Comparison of ENCODE assay signal across 8 mouse cellular contexts in genomic region chr8:12672056-12672881, GRCm38 (mm10). TPM values are rescaled to one million over a fixed set of nuclear protein-coding genes. Genes with fewer than 3 reads are reported as not detected.
DNase-seq lines count a peak whose midpoint lies in the region; ATAC-seq and TF ChIP-seq lines count a peak whose summit lies in the region.

Tubgcp3 (minus strand) TSS chr8:12672248.

- H3K27ac ChIP-seq in CH12.LX (ENCODE audit: insufficient read depth, low read depth), result no peak within 1 kb of the TSS
- peak within 1 kb of the TSS; percentile 67 for H3K27ac ChIP-seq in forebrain, embryonic 12.5 days
- peak within 1 kb of the TSS; percentile 49 for H3K27ac ChIP-seq in heart, postnatal 0 days (ENCODE audit: low read depth)
- H3K27ac ChIP-seq in liver, embryonic 16.5 days (ENCODE audit: low read length), result peak within 1 kb of the TSS; percentile 72
- peak within 1 kb of the TSS; percentile 86 for H3K27ac ChIP-seq in neural tube, embryonic 13.5 days (replicated peaks)
- H3K27ac ChIP-seq in testis, adult 2 months (ENCODE audit: control insufficient read depth, insufficient read depth, low read depth, low read length), result peak within 1 kb of the TSS; percentile 88

- WGBS in forebrain, embryonic 12.5 days, result under 1% methylated on average over 65 of the region's 65 CpGs
- WGBS in heart, postnatal 0 days, result under 1% methylated on average over 65 of the region's 65 CpGs
- WGBS in liver, embryonic 16.5 days (ENCODE audit: insufficient replicate concordance), result 3% methylated on average over 64 of the region's 65 CpGs
- WGBS in neural tube, embryonic 13.5 days, result 1% methylated on average over 65 of the region's 65 CpGs

- no peak for TF ChIP-seq RAD21 in CH12.LX (IDR thresholded peaks at IDR 0.05; ENCODE audit: low read depth, low read length)

- DNase-seq in CH12.LX (ENCODE audit: extremely low read depth), result peak; percentile 76
- DNase-seq in c-Kit-positive CD71-positive TER-119-negative erythroid progenitor cells, embryonic 14.5 days (ENCODE audit: low read depth), result peak; percentile 80
- peak; percentile 91 for DNase-seq in heart, postnatal 0 days (ENCODE audit: low spot score)
- peak; percentile 92 to 95 for DNase-seq in kidney, postnatal 4 days

- H3K36me3 ChIP-seq in CH12.LX (replicated peaks in 1 of 2; ENCODE audit: control insufficient read depth in 1 of 2, insufficient read depth in 1 of 2, low read length in 1 of 2), result peaks cover 0 to 23% of the 10 kb centered on the region in 2 experiments
- H3K36me3 ChIP-seq in forebrain, embryonic 12.5 days (replicated peaks), result no peaks in the 10 kb centered on the region
- no peaks in the 10 kb centered on the region for H3K36me3 ChIP-seq in heart, postnatal 0 days (replicated peaks; ENCODE audit: control insufficient read depth, insufficient read depth, low read length)
- no peaks in the 10 kb centered on the region; the same call in 1 of the 2 replicates for H3K36me3 ChIP-seq in liver, embryonic 16.5 days (ENCODE audit: control insufficient read depth, insufficient read depth)
- 0 out of 2 replicates have a peak, but pooled peaks cover 4% of the 10 kb centered on the region for H3K36me3 ChIP-seq in neural tube, embryonic 13.5 days
- H3K36me3 ChIP-seq in testis, adult 2 months (ENCODE audit: control insufficient read depth, insufficient read depth, low read length), result 0 out of 2 replicates have a peak, but pooled peaks cover 2% of the 10 kb centered on the region

- peak within 1 kb of the TSS; percentile 74 to 84 (median 82) for H3K4me3 ChIP-seq in CH12.LX (replicated peaks in 1 of 3; ENCODE audit: low read depth in 2 of 3, low read length in 2 of 3, poor library complexity in 1 of 3)
- H3K4me3 ChIP-seq in forebrain, embryonic 12.5 days (replicated peaks), result peak within 1 kb of the TSS; percentile 93
- peak within 1 kb of the TSS; percentile 94 for H3K4me3 ChIP-seq in heart, postnatal 0 days (ENCODE audit: low read depth, low read length)
- peak within 1 kb of the TSS; percentile 91 for H3K4me3 ChIP-seq in liver, embryonic 16.5 days (ENCODE audit: low read depth, low read length)
- peak within 1 kb of the TSS; percentile 98 for H3K4me3 ChIP-seq in neural tube, embryonic 13.5 days
- H3K4me3 ChIP-seq in testis, adult 2 months (ENCODE audit: control insufficient read depth, low read depth, low read length), result peak within 1 kb of the TSS; percentile 97

- dilution Hi-C loops in CH12.LX (cut with MboI; ENCODE audit: extremely low pct_ligation_motif_present, extremely low pct_unique_long_range_greater_than_20kb, low sequenced_read_pairs), result no loop called here

- no peak for TF ChIP-seq EP300 in CH12.LX (IDR thresholded peaks at IDR 0.05; ENCODE audit: low read length)
- no peak for TF ChIP-seq EP300 in heart, postnatal 0 days (IDR thresholded peaks at IDR 0.05; ENCODE audit: low read depth)

- H3K4me1 ChIP-seq in CH12.LX (ENCODE audit: control insufficient read depth in 1 of 2, insufficient read depth in 2 of 2), result peaks cover 3 to 27% of the 10 kb centered on the region in 2 experiments; a peak in 3 of 4 replicates
- peaks cover 19% of the 10 kb centered on the region for H3K4me1 ChIP-seq in forebrain, embryonic 12.5 days
- peaks cover 10% of the 10 kb centered on the region for H3K4me1 ChIP-seq in heart, postnatal 0 days (ENCODE audit: control insufficient read depth, insufficient read depth)
- H3K4me1 ChIP-seq in liver, embryonic 16.5 days (ENCODE audit: control insufficient read depth, low read depth, low read length), result peaks cover 15% of the 10 kb centered on the region
- peaks cover 19% of the 10 kb centered on the region for H3K4me1 ChIP-seq in neural tube, embryonic 13.5 days (replicated peaks)
- H3K4me1 ChIP-seq in testis, adult 2 months (ENCODE audit: control insufficient read depth, insufficient read depth, low read length), result peaks cover 4% of the 10 kb centered on the region; the same call in 1 of the 2 replicates

- peaks cover 28% of the 10 kb centered on the region for H3K27me3 ChIP-seq in CH12.LX (replicated peaks)
- peaks cover 14% of the 10 kb centered on the region for H3K27me3 ChIP-seq in forebrain, embryonic 12.5 days
- peaks cover 19% of the 10 kb centered on the region for H3K27me3 ChIP-seq in heart, postnatal 0 days (ENCODE audit: control insufficient read depth, insufficient read depth, low read length)
- peaks cover 8% of the 10 kb centered on the region for H3K27me3 ChIP-seq in liver, embryonic 16.5 days (ENCODE audit: control insufficient read depth, insufficient read depth, low read depth, low read length)
- peaks cover 15% of the 10 kb centered on the region for H3K27me3 ChIP-seq in neural tube, embryonic 13.5 days
- H3K27me3 ChIP-seq in testis, adult 2 months (ENCODE audit: control insufficient read depth, insufficient read depth, low read length), result no peaks in the 10 kb centered on the region

- peak within 1 kb of the TSS; percentile 98 for H3K4me2 ChIP-seq in CH12.LX (ENCODE audit: insufficient read depth, low read depth, poor library complexity, severe bottlenecking)
- H3K4me2 ChIP-seq in forebrain, embryonic 12.5 days, result peak within 1 kb of the TSS; percentile 85
- peak within 1 kb of the TSS; percentile 91 for H3K4me2 ChIP-seq in heart, postnatal 0 days (ENCODE audit: low read depth, low read length)
- peak within 1 kb of the TSS; percentile 87 for H3K4me2 ChIP-seq in liver, embryonic 16.5 days (ENCODE audit: low read depth, low read length)
- peak within 1 kb of the TSS; percentile 86 for H3K4me2 ChIP-seq in neural tube, embryonic 13.5 days

- H3K9me3 ChIP-seq in CH12.LX (replicated peaks; ENCODE audit: low read length), result no peaks in the 10 kb centered on the region
- no peaks in the 10 kb centered on the region for H3K9me3 ChIP-seq in forebrain, embryonic 12.5 days
- no peaks in the 10 kb centered on the region for H3K9me3 ChIP-seq in heart, postnatal 0 days (replicated peaks; ENCODE audit: control insufficient read depth, low read length)
- no peaks in the 10 kb centered on the region for H3K9me3 ChIP-seq in liver, embryonic 16.5 days (replicated peaks; ENCODE audit: control insufficient read depth, low read length)
- H3K9me3 ChIP-seq in neural tube, embryonic 13.5 days, result no peaks in the 10 kb centered on the region

- TF ChIP-seq CTCF in CH12.LX (conservative IDR thresholded peaks at IDR 0.05 in 1 of 2, IDR thresholded peaks at IDR 0.05 in 1 of 2; ENCODE audit: low read depth in 2 of 2, low read length in 2 of 2), result no peak
- TF ChIP-seq CTCF in heart, postnatal 0 days (IDR thresholded peaks at IDR 0.05; ENCODE audit: low read depth), result no peak
- TF ChIP-seq CTCF in testis, adult 2 months (IDR thresholded peaks at IDR 0.05; ENCODE audit: control insufficient read depth, insufficient read depth, insufficient replicate concordance, low read depth, low read length), result no peak

- ATAC-seq in forebrain, embryonic 12.5 days (ENCODE audit: low FRiP score), result peak; percentile 94
- peak; percentile 96 for ATAC-seq in heart, postnatal 0 days (ENCODE audit: insufficient read depth, low read depth)
- peak; percentile 83 for ATAC-seq in liver, embryonic 16.5 days (ENCODE audit: low read depth)
- ATAC-seq in neural tube, embryonic 13.5 days (ENCODE audit: low read depth), result peak; percentile 92

- TF ChIP-seq POLR2A in CH12.LX (IDR thresholded peaks at IDR 0.05; ENCODE audit: low read depth, low read length), result peak; percentile 91
- peak; percentile 82 for TF ChIP-seq POLR2A in testis, adult 2 months (IDR thresholded peaks at IDR 0.05; ENCODE audit: control insufficient read depth, low read depth, low read length)

- peak within 1 kb of the TSS; percentile 86 for H3K9ac ChIP-seq in CH12.LX (ENCODE audit: insufficient read depth, low read depth)
- H3K9ac ChIP-seq in forebrain, embryonic 12.5 days, result peak within 1 kb of the TSS; percentile 85
- H3K9ac ChIP-seq in heart, postnatal 0 days (replicated peaks; ENCODE audit: low read depth, low read length), result peak within 1 kb of the TSS; percentile 92
- H3K9ac ChIP-seq in liver, embryonic 16.5 days (ENCODE audit: low read depth, low read length), result peak within 1 kb of the TSS; percentile 89
- peak within 1 kb of the TSS; percentile 92 for H3K9ac ChIP-seq in neural tube, embryonic 13.5 days

- H3K79me2 ChIP-seq in CH12.LX (replicated peaks; ENCODE audit: control insufficient read depth, extremely low read depth, insufficient read depth, poor library complexity, severe bottlenecking), result peaks cover 28% of the 10 kb centered on the region

- in situ Hi-C loops in CH12.LX (cut with MboI; ENCODE audit: low pct_ligation_motif_present, low pct_unique_long_range_greater_than_20kb, low sequenced_read_pairs), result loop anchor here (10.0 kb wide), 1 partner anchor 727 kb away; no protein-coding TSS in a partner anchor

TF ChIP-seq in CH12.LX, 34 proteins besides CTCF, POLR2A, EP300 and RAD21 (continues in another document):
- no peak for TF ChIP-seq BHLHE40 (IDR thresholded peaks at IDR 0.05; ENCODE audit: low read depth, low read length)
- no peak for TF ChIP-seq MAFK (IDR thresholded peaks at IDR 0.05; ENCODE audit: insufficient replicate concordance, low read length)
- peak; percentile 85; the same call in 1 of the 2 replicates for TF ChIP-seq MXI1 (IDR thresholded peaks at IDR 0.05; ENCODE audit: low read depth, low read length)
- TF ChIP-seq JUND (conservative IDR thresholded peaks at IDR 0.05; ENCODE audit: low read depth, low read length), result no peak
- TF ChIP-seq CHD2 (IDR thresholded peaks at IDR 0.05; ENCODE audit: low read length), result no peak
- TF ChIP-seq CHD1 (IDR thresholded peaks at IDR 0.05; ENCODE audit: low read depth, low read length), result no peak
- TF ChIP-seq ELF1 (IDR thresholded peaks at IDR 0.05; ENCODE audit: low read depth, low read length), result peak; percentile 98
- TF ChIP-seq NRF1 (IDR thresholded peaks at IDR 0.05; ENCODE audit: low read depth, low read length), result peak; percentile 86
- TF ChIP-seq TCF12 (IDR thresholded peaks at IDR 0.05; ENCODE audit: low read depth, low read length), result peak; percentile 84
- TF ChIP-seq PAX5 (IDR thresholded peaks at IDR 0.05; ENCODE audit: low read length), result no peak
- peak; percentile 84 for TF ChIP-seq HCFC1 (IDR thresholded peaks at IDR 0.05; ENCODE audit: low read depth, low read length)
- no peak for TF ChIP-seq ZKSCAN1 (IDR thresholded peaks at IDR 0.05; ENCODE audit: borderline replicate concordance, low read depth, low read length)
- TF ChIP-seq KAT2A (IDR thresholded peaks at IDR 0.05; ENCODE audit: insufficient replicate concordance, low read length), result peak; percentile 68; the same call in 1 of the 2 replicates

RNA-seq across cellular contexts. Expression of gene Tubgcp3, which starts in this region (rescaled TPM):
- total RNA-seq in CH12.LX (2012; rRNA removed), result 30.3 and 33.4 TPM in 2 replicates
- total RNA-seq in CH12.LX (2014; rRNA removed), result 25.1 and 29.7 TPM in 2 replicates
- 44.0 and 48.7 TPM in 2 replicates for polyA plus RNA-seq in CH12.LX (2012; ENCODE audit: insufficient read length, low read depth)
- polyA plus RNA-seq in forebrain, embryonic 12.5 days (2016; fragmentation: Nextera tagmentation; extraction: Ambion mirVana), result 59.0 and 62.2 TPM in 2 replicates
- total RNA-seq in heart, postnatal 0 days (2014; rRNA removed; ENCODE audit: low replicate concordance), result 22.4 and 48.8 TPM in 2 replicates
- 12.2 and 14.2 TPM in 2 replicates for polyA plus RNA-seq in heart, postnatal 0 days (2015; fragmentation: Nextera tagmentation; extraction: Ambion mirVana)
- 21.0 and 22.5 TPM in 2 replicates for polyA plus RNA-seq in liver, embryonic 16.5 days (2015; fragmentation: Nextera tagmentation; extraction: Ambion mirVana)
- 34.6 and 38.0 TPM in 2 replicates for polyA plus RNA-seq in neural tube, embryonic 13.5 days (2015; fragmentation: Nextera tagmentation; extraction: Ambion mirVana)
- 14.2 and 16.8 TPM in 2 replicates for polyA plus RNA-seq in testis, adult 2 months (2012; rRNA removed)
